Mouse (Mus musculus) gastrocnemius, adult 8-10 months (tissue): ENCODE data around the gene Zfp712. TPM values are rescaled to one million over a fixed set of nuclear protein-coding genes. Genes with fewer than 3 reads are reported as not detected.

Experiments
- DNase-seq, 2 experiments: peaks; one replicate each; pipeline ENCODE4 v3.0.0; 2022; ENCODE audit warnings: low spot score in 2 of 2
- total RNA-seq, 4 experiments: library from RNA; stranded (reverse); gene quantifications; 2 replicates each; pipeline ENCODE4 v1.2.4; 2022

The Zfp712 gene
- total RNA-seq, result 1 to 10 TPM in 1 of 4 experiments, under 1 TPM in 3; 0.87 to 1.3 (median 0.95) TPM

DNA sequence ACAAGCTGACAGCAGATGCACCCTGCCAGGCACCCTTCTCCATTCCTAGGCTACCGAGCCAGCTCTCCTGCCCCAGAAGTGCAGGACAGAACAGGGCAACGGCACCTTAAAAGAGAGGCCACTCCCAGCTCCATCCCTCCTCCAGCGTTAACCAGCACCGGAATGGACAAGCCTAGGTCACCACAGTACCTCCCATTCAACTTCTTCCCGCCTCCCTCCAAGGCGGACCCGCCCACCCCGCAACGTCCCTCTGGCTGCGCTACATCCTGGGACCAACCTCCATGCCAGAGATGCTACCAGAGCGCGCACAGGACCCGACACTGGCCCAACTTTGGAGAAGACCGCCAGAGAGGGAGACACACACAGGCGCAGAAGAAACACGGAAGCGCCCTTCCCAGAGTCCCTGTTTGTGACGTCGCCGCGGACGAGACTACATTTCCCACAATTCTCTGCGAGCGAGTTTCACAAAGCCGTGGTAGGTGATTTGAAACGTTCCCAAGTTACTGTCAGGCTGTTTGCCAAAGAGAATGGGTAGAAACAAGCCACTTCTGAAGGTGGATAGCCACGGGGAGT is at the start of gene Zfp712:
Gene Zfp712, minus strand, starts transcription at position 385 of the 573 bp plus-strand sequence.
- DNase-seq, result peak; percentile 86 to 87

DNA sequence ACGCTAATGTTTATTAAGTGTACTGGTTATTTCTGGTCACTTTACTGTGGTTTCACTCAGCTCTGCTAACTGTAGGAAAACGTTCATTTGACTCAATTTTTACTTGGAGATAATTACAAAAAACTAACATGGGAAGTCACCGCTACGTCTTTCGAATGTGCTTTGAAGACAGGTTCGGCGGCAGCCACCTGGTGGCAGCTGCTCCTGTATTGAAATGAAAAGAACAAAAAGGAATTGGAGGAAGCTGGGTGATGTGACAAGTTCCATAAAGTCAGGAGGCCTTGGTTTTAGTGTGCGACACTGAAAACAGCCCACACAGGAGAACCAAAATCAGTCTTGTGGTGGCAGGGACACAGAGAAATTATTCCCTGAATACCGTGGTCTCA is 47.8 kb upstream of the Zfp712 start:
- DNase-seq, result peak in 1 of 2 experiments; percentile 9

DNA sequence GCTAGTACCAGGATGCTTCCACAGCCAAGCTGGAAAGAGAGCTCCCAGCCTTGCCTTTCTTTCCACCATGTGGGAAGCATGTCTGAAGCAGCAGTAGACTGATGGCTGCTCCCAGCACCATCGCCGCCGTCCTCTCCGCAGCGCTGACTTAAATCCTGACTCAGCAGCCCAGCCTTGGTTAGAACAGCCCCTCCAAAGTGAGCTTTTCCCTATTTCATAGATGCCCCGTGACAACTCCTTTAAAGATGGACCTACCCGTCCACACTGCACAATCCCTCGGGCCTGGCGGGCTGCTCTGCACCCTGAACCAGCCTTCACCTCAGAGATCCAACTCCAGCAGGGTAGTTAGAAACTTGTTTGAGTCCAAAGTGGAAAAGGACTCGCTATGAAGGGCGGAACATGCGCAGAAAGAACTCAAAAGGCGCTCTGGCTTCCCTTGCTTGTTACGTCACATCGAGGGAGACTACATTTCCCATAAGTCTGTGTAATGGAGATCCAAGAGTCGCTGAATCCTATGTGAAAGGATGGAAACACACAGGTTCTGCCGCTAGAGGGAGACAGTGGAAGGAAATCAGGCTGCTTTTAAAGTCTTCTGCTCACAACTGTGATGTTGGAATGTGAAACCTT is 47.3 kb upstream of the Zfp712 start, which contains the start of gene Gm28557:
Gene Gm28557, minus strand, starts transcription at position 411 of the 627 bp plus-strand sequence.
- peak; percentile 85 to 86 for DNase-seq

DNA sequence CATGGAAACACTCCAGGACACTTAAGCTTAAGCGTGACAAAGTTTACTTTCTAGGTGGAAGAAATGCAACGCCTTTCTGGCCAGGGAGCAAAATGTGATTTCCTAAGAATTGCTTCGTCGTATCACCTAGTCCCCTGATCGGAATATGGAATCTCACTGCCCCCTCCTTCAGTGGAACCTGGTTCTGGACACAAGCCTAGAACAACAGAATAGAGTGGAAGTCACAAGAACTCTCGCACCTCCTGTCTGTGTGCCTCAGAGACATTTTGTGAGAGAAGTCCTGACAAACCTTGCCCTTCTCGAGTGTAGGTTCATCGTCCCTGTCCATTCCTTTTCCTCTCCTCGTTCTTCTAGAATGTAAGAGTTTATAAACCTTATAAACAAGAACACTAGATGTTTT is 46.7 kb upstream of the Zfp712 start:
- DNase-seq, result no peak

DNA sequence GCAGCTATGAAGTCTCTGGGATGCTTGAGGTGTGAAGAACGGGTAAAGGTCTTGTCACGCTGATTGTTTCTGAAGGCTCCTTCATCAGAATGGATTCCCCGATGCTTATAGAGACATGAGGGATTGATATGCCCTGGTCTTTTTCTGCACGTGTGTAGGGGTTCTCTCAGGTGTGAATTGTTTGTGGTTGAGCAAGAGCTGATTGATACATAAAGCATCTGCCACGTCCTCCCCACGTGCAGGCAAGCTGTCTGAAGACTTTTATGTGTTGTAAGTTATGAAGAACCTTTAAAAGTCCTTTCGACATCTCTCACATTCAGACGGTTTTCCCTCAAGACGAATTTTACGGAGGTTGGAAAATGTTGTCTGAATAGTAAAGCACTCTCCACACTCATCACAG is 36.9 kb upstream of the Zfp712 start, which contains the start of gene Zfp708:
Gene Zfp708, minus strand, starts transcription at position 101 of the 400 bp plus-strand sequence.
- no peak for DNase-seq

DNA sequence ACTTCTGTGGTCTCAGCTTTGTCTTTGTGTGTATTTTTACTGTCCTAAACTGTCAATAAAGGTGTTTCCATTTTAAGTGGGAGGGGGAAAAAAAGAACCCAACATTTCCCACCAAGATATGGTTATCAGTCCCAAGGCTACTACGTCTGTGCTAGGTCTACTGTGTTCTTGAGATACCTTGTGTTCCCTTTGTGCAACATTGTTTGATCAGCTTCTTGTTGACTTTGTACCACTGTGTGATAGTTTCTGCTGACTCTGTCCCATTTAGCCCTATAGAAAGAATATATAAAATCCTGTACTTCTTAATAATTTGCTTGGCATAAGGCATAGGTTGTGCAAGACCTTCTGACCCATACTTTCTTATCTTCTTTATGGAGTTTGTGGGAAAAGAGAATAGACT is 29.2 kb upstream of the Zfp712 start:
- no peak for DNase-seq

DNA sequence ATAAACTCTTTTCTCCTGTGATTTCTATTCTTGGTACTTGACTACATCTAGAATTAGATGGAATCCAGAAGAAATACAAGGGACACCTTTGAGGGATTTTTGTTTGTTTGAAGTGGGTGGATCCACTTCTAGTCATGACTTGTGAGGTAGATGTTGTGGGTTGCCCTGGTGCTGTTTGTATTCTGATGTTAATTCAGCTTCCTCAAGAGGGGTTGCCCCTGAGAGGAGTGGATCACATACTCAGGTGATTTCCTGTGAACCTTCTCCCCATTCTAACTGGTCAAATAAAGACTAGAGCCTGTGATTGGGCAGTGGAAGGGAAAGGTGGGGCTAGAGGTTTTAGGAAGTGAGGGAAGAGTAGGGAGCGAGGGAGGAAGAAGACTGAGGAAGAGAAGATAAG is 21.0 kb upstream of the Zfp712 start:
- no peak for DNase-seq

DNA sequence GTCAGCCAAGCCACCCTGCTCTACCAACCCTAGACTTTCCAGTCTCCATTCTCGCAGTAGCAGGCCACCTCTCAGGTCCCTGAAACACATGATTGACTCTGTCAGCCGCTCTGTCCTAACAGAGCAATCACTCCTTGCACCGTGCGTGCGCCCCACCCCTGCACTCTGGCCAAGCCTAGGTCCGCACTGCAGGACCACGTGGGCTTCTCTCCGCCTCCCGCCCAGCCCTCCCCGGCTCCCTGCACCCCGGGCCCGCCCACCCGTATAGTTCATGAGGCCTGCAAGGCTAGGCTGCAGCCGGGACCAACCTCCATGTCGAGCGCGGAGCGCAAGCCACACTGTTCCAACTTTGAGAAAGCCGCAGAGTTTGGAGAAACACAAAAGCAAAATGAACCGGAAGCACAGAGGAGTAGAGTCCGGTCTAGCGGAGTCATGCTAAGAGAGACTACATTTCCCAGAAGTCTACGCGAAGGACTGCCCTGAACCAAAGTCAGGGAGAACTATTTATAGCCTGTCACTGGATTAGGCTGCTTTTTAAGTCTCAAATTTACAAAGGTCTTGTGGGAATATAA is 20.3 kb upstream of the Zfp712 start:
- DNase-seq, result peak; percentile 69 to 78

DNA sequence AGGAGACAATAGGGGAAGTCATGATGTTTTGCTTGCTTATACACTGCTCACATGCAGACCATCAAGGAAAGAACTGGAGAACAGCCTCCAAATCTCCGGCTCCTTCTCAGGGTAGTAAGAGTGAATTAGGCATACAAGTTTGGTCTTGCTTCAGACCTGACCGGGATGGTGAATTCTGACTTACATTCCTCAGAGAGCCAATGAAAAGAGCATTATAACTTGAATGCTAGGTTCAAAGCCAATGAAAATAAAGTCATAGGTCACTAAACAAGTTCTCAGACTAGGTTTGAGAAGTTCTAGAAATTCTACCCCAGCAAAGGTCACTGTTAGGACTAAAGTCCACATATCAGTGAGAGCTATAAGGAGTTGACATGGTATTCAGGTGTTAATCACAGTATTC is 16.3 kb upstream of the Zfp712 start:
- no peak for DNase-seq

DNA sequence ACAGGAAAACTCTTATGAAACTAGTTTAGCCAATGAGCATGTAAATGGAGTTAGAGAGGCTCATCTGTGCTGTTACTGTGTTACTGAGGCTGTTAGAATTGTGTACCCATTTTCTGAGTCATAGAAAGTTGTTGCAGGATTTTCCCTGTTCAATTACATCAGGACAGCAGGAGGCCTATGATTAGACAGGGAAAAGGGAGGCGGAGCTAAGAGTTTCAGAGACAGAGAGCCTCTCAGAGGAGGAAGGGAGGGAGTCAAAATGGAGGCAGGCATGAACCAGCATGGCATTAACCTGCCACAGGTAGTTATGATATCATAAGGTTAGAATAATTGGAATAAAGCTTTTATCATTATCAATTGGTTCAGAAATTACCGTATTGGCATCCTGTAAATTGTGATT is 11.8 kb upstream of the Zfp712 start:
- DNase-seq, result no peak

DNA sequence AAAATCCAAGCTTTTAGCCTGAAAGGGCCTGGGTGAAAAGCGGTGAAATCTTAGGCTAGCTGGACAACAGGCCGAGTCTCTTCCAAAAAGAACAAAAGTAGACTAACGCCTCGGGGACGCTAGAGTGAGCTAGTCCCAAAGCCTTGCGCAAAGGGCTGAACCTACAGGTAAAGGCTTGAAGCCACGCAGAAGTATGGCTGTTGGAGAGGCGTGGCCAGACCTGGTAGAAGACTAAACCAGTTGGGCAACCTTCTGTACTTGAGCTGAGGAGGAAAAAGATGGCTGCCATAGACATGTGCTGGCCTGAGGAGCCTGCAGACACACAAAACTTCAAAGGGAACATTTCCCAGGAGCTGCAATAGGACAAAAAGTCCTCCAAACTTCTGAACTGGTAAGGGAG is 4.4 kb upstream of the Zfp712 start:
- no peak for DNase-seq

DNA sequence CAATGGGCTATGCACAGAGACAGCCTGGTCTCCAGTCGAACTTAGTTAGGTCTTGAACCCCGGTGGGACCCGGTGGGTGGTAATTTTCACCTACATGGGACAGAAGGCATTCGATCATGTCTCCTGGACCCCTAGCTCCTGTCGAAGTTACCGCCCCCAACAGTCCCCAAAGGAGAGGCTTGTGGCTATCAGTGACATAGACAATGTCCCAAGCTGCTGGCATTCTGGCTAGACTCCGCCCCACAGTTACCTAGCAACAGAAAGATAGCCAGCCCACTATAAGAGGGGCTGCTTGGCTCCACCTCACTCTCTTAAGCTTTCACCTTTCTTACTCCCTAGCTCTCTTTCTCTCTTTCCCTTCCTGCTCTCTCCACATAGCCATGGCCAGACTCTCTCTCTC is 1.5 kb upstream of the Zfp712 start:
- DNase-seq, result no peak

DNA sequence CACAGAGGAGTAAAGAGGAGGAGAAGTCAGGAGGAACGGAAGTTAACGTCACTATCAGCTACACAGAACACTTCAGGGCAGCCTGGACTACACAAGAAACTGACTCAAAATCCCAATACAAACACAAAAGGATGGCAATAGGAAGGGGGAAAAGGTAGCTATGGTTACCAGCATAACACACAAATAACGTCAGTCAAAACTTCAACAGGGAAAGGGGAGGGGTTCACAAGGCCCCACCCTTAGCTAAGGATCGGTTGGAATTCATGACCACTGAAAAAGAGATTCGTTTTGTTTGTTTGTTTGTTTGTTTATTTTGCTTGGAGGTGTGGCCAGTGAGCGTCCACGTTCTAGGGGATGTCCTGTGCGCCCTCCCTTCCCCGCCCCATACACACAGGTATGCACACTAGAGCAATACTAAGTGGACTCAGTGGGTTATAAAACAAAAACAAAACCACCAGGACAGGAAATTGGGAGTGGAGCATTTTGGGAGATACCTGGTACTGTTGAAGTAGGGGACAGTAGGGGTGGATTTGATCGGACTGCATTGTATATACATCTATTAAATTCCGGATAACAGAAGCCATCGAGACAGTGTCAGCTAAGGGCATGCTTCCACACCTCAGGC is 697 bp downstream of the Zfp712 start:
- DNase-seq, result no peak

Other genes with a start within 250 kb of the Zfp712 start
- 1 to 10 TPM in 1 of 4 experiments, under 1 TPM in 3; 0.56 to 1.0 (median 0.83) TPM for gene Gm10767, start 156.3 kb downstream of the Zfp712 start, total RNA-seq
- gene Zfp708, start 36.8 kb upstream of the Zfp712 start, total RNA-seq, result 1 to 10 TPM; 1.6 to 2.3 (median 1.9) TPM
- 1 to 10 TPM; 1.0 to 2.2 (median 1.9) TPM for gene Gm28557, start 47.4 kb upstream of the Zfp712 start, total RNA-seq
- under 1 TPM; 0.40 to 0.68 (median 0.53) TPM for gene Rslcan18, start 55.1 kb upstream of the Zfp712 start, total RNA-seq
- 1 to 10 TPM; 5.3 to 7.1 (median 5.5) TPM for gene Zfp759, start 60.5 kb upstream of the Zfp712 start, total RNA-seq
- gene Rsl1, start 112.0 kb upstream of the Zfp712 start, total RNA-seq, result 1 to 10 TPM; 1.8 to 2.9 (median 2.1) TPM
- gene Zfp455, start 133.3 kb upstream of the Zfp712 start, total RNA-seq, result 1 to 10 TPM in 1 of 4 experiments, under 1 TPM in 3; 0.41 to 1.0 (median 0.70) TPM
- 1 to 10 TPM in 3 of 4 experiments, under 1 TPM in 1; 0.83 to 1.7 (median 1.2) TPM for gene Zfp458, start 217.3 kb upstream of the Zfp712 start, total RNA-seq
- gene Zfp457, start 245.3 kb upstream of the Zfp712 start, total RNA-seq, result 1 to 10 TPM; 3.9 to 6.5 (median 4.9) TPM